Mouse (Mus musculus) left cerebral cortex, postnatal 10 days (tissue): Measurements from ENCODE around the gene Olfr298. TPM values are rescaled to one million over a fixed set of nuclear protein-coding genes. Genes with fewer than 3 reads are reported as not detected.

Experiments
- DNase-seq, 2 experiments: peaks; one replicate each; pipeline ENCODE4 v3.0.0; 2021 to 2022; ENCODE audit warnings: low spot score in 2 of 2, mixed read lengths in 1 of 2; ENCODE audit errors: extremely low spot score in 1 of 2
- intact Hi-C: fragments of 180-260 bp; cut with DNase I; formaldehyde crosslinking; loops from one replicate; pipeline ENCODE4 v1.15.1; 2025
- total RNA-seq, 2 experiments: library from RNA; stranded (reverse); gene quantifications; 2 replicates each; pipeline ENCODE4 v1.2.3; 2021

Gene Olfr298
- total RNA-seq: not detected

GRCm38 (mm10) chr7:86492384-86492783 is at the start of gene Olfr298:
Gene Olfr298, minus strand, starts transcription at chr7:86492484.
- intact Hi-C loops: no loop called here
- no peak for DNase-seq

GRCm38 (mm10) chr7:86519668-86520067 is 27.4 kb upstream of the Olfr298 start, which contains the start of gene Olfr297:
Gene Olfr297, plus strand, starts transcription at chr7:86519968.
- no peak for DNase-seq
- intact Hi-C loops: no loop called here

- intact Hi-C loops: no loop called here
- DNase-seq: no peak
Observed at GRCm38 (mm10) chr7:86459621-86460020, 32.7 kb downstream of the Olfr298 start, which contains the start of gene Olfr299. Gene Olfr299, plus strand, starts transcription at chr7:86459921.

Other genes with a start within 250 kb of the Olfr298 start
- gene Vmn2r76, start 246.2 kb downstream of the Olfr298 start, total RNA-seq: not detected
- gene Olfr310, start 215.3 kb downstream of the Olfr298 start, total RNA-seq: not detected
- not detected for gene Olfr309, start 178.8 kb downstream of the Olfr298 start, total RNA-seq
- gene Olfr308, start 166.9 kb downstream of the Olfr298 start, total RNA-seq: not detected
- not detected for gene Olfr307, start 154.9 kb downstream of the Olfr298 start, total RNA-seq
- not detected for gene Olfr305, start 125.6 kb downstream of the Olfr298 start, total RNA-seq
- not detected for gene Olfr304, start 105.8 kb downstream of the Olfr298 start, total RNA-seq
- not detected for gene Olfr303, start 94.7 kb downstream of the Olfr298 start, total RNA-seq
- gene Olfr301, start 88.6 kb downstream of the Olfr298 start, total RNA-seq: not detected
- not detected for gene Olfr299, start 32.6 kb downstream of the Olfr298 start, total RNA-seq
- gene Olfr297, start 27.5 kb upstream of the Olfr298 start, total RNA-seq: not detected
- not detected for gene Olfr295, start 91.4 kb upstream of the Olfr298 start, total RNA-seq
- not detected for gene Olfr294, start 124.2 kb upstream of the Olfr298 start, total RNA-seq
- gene Olfr293, start 156.6 kb upstream of the Olfr298 start, total RNA-seq: not detected
- not detected for gene Olfr292, start 195.8 kb upstream of the Olfr298 start, total RNA-seq